Mouse (Mus musculus): ENCODE results near the gene Smc3. TPM values are rescaled to one million over a fixed set of nuclear protein-coding genes. Genes with fewer than 3 reads are reported as not detected.
"Not testable (repeated sequence)": the region's sequence is repeated elsewhere in the genome, so short reads cannot be mapped to it uniquely, and the experiment has no call there.

Smc3 gene
- total RNA-seq, 2 experiments from 2014 or later, result 37.6 to 39.3 TPM

GRCm38 (mm10) chr19:53644020-53644595 lies 43.9 kb downstream of the Smc3 start:
- H3K4me3 ChIP-seq, result no peak overlapping the region
- intact Hi-C loops (cut with DNase I), result loop anchor here (10.0 kb wide), 2 partner anchors 91 to 1421 kb away; no protein-coding TSS in a partner anchor
- peak; percentile 30 for TF ChIP-seq CTCF (IDR thresholded peaks at IDR 0.05)
- H3K27ac ChIP-seq, result no peak overlapping the region
- DNase-seq (ENCODE audit: extremely low spot score in 1 of 2, low spot score in 2 of 2), result no peak

GRCm38 (mm10) chr19:53647301-53647700 lies 47.1 kb downstream of the Smc3 start:
- Histone ChIP-seq H3K4me3 (no peak overlapping the region), H3K27ac (no peak overlapping the region)
- no peak for TF ChIP-seq CTCF (IDR thresholded peaks at IDR 0.05)
- no peak for DNase-seq (ENCODE audit: extremely low spot score in 1 of 2, low spot score in 2 of 2)
- intact Hi-C loops (cut with DNase I), result loop anchor here (5.0 to 10.0 kb wide), 5 partner anchors 88 to 1418 kb away; partner anchors contain the start of gene Smndc1

GRCm38 (mm10) chr19:53648056-53648455 lies 47.9 kb downstream of the Smc3 start:
- no peak overlapping the region for H3K27ac ChIP-seq
- intact Hi-C loops (cut with DNase I), result loop anchor here (1.0 to 10.0 kb wide), 7 partner anchors 57 to 1417 kb away; partner anchors contain the start of gene Smndc1
- DNase-seq (ENCODE audit: extremely low spot score in 1 of 2, low spot score in 2 of 2), result no peak
- no peak overlapping the region for H3K4me3 ChIP-seq
- peak; percentile 16 for TF ChIP-seq CTCF (IDR thresholded peaks at IDR 0.05)

- no peak overlapping the region for H3K4me3 ChIP-seq
- intact Hi-C loops (cut with DNase I), result loop anchor here (1.0 to 10.0 kb wide), 7 partner anchors 56 to 1416 kb away; partner anchors contain the start of gene Smndc1
- H3K27ac ChIP-seq, result no peak overlapping the region
- peak; percentile 73 to 79 for DNase-seq (ENCODE audit: extremely low spot score in 1 of 2, low spot score in 2 of 2)
- peak; percentile 95 for TF ChIP-seq CTCF (IDR thresholded peaks at IDR 0.05)
Observed at GRCm38 (mm10) chr19:53648802-53649236, 48.6 kb downstream of the Smc3 start.

GRCm38 (mm10) chr19:53649361-53649760 lies 49.2 kb downstream of the Smc3 start:
- Histone ChIP-seq H3K27ac (no peak overlapping the region), H3K4me3 (no peak overlapping the region)
- peak; percentile 26 for TF ChIP-seq CTCF (IDR thresholded peaks at IDR 0.05)
- intact Hi-C loops (cut with DNase I), result loop anchor here (5.0 to 10.0 kb wide), 5 partner anchors 85 to 1415 kb away; partner anchors contain the start of gene Smndc1
- DNase-seq (ENCODE audit: extremely low spot score in 1 of 2, low spot score in 2 of 2), result no peak

- DNase-seq (ENCODE audit: extremely low spot score in 1 of 2, low spot score in 2 of 2), result no peak
- Histone ChIP-seq H3K27ac (no peak overlapping the region), H3K4me3 (no peak overlapping the region)
- intact Hi-C loops (cut with DNase I), result loop anchor here (5.0 to 10.0 kb wide), 6 partner anchors 85 to 1555 kb away; partner anchors contain the start of gene Smndc1
- TF ChIP-seq CTCF (IDR thresholded peaks at IDR 0.05), result no peak
Observed at GRCm38 (mm10) chr19:53649802-53650201, 49.6 kb downstream of the Smc3 start.

- intact Hi-C loops (cut with DNase I), result loop anchor here (10.0 kb wide), 1 partner anchor 1554 kb away; no protein-coding TSS in a partner anchor
Observed at GRCm38 (mm10) chr19:53650921-53651320, 50.7 kb downstream of the Smc3 start.

GRCm38 (mm10) chr19:53652267-53652666 lies 52.1 kb downstream of the Smc3 start:
- DNase-seq (ENCODE audit: extremely low spot score in 1 of 2, low spot score in 2 of 2), result no peak
- TF ChIP-seq CTCF (IDR thresholded peaks at IDR 0.05), result no peak
- intact Hi-C loops (cut with DNase I), result loop anchor here (10.0 kb wide), 1 partner anchor 1553 kb away; no protein-coding TSS in a partner anchor
- Histone ChIP-seq H3K4me3 (no peak overlapping the region), H3K27ac (no peak overlapping the region)

More at GRCm38 (mm10) chr19:53650921-53651320, 50.7 kb downstream of the Smc3 start:
- DNase-seq (ENCODE audit: extremely low spot score in 1 of 2, low spot score in 2 of 2), result no peak
- H3K4me3 ChIP-seq, result no peak overlapping the region
- H3K27ac ChIP-seq, result no peak overlapping the region
- no peak for TF ChIP-seq CTCF (IDR thresholded peaks at IDR 0.05)

- TF ChIP-seq CTCF (IDR thresholded peaks at IDR 0.05), result no peak
- H3K27ac ChIP-seq, result no peak overlapping the region
- intact Hi-C loops (cut with DNase I), result loop anchor here (10.0 kb wide), 1 partner anchor 1551 kb away; no protein-coding TSS in a partner anchor
Observed at GRCm38 (mm10) chr19:53653624-53654467, 53.6 kb downstream of the Smc3 start.

GRCm38 (mm10) chr19:53656443-53656842 lies 56.2 kb downstream of the Smc3 start:
- not testable (repeated sequence) for DNase-seq (ENCODE audit: extremely low spot score in 1 of 2, low spot score in 2 of 2); H3K4me3 ChIP-seq; H3K27ac ChIP-seq
- intact Hi-C loops (cut with DNase I), result loop anchor here (10.0 kb wide), 1 partner anchor 1548 kb away; no protein-coding TSS in a partner anchor

More at GRCm38 (mm10) chr19:53653624-53654467, 53.6 kb downstream of the Smc3 start:
- DNase-seq (ENCODE audit: extremely low spot score in 1 of 2, low spot score in 2 of 2), result no peak
- H3K4me3 ChIP-seq, result no peak overlapping the region

GRCm38 (mm10) chr19:53657437-53657836 lies 57.2 kb downstream of the Smc3 start:
- Histone ChIP-seq H3K27ac (no peak overlapping the region), H3K4me3 (no peak overlapping the region)
- no peak for TF ChIP-seq CTCF (IDR thresholded peaks at IDR 0.05)
- DNase-seq (ENCODE audit: extremely low spot score in 1 of 2, low spot score in 2 of 2), result no peak
- intact Hi-C loops (cut with DNase I), result loop anchor here (10.0 kb wide), 1 partner anchor 1547 kb away; no protein-coding TSS in a partner anchor

Data from left cerebral cortex, adult 2 months (tissue).